Mouse (Mus musculus) cerebellum, adult 11-12 months (tissue): Measurements from ENCODE around the gene Arhgap44.

Source experiments
- DNase-seq: peaks from one replicate; pipeline ENCODE4 v3.0.0; 2022

Gene Arhgap44

GRCm38 (mm10) chr11:65162767-65163120 lies at the start of gene Arhgap44:
Gene Arhgap44 (minus strand): TSS chr11:65162961.
- DNase-seq, result peak; percentile 76

GRCm38 (mm10) chr11:65211701-65212100 lies 48.9 kb upstream of the Arhgap44 start:
- no peak for DNase-seq

GRCm38 (mm10) chr11:65209441-65209840 lies 46.7 kb upstream of the Arhgap44 start:
- no peak for DNase-seq

GRCm38 (mm10) chr11:65205306-65205705 lies 42.5 kb upstream of the Arhgap44 start:
- no peak for DNase-seq

GRCm38 (mm10) chr11:65204651-65205050 lies 41.9 kb upstream of the Arhgap44 start:
- no peak for DNase-seq

GRCm38 (mm10) chr11:65203020-65203419 lies 40.3 kb upstream of the Arhgap44 start:
- DNase-seq, result no peak

GRCm38 (mm10) chr11:65202236-65202635 lies 39.5 kb upstream of the Arhgap44 start:
- no peak for DNase-seq

- DNase-seq, result no peak
Measured at GRCm38 (mm10) chr11:65198026-65198425, 35.3 kb upstream of the Arhgap44 start.

GRCm38 (mm10) chr11:65197280-65197679 lies 34.5 kb upstream of the Arhgap44 start:
- DNase-seq, result peak; percentile 26

- no peak for DNase-seq
Measured at GRCm38 (mm10) chr11:65186974-65187373, 24.2 kb upstream of the Arhgap44 start.

GRCm38 (mm10) chr11:65185114-65185513 lies 22.4 kb upstream of the Arhgap44 start:
- no peak for DNase-seq

GRCm38 (mm10) chr11:65170121-65170750 lies 7.5 kb upstream of the Arhgap44 start:
- no peak for DNase-seq

- DNase-seq, result peak; percentile 79
Measured at GRCm38 (mm10) chr11:65161881-65162766, 637 bp downstream of the Arhgap44 start.

GRCm38 (mm10) chr11:65160991-65161880 lies 1.5 kb downstream of the Arhgap44 start:
- no peak for DNase-seq

GRCm38 (mm10) chr11:65159791-65160190 lies 3.0 kb downstream of the Arhgap44 start, which contains the start of gene 1700086D15Rik:
Gene 1700086D15Rik (minus strand): TSS chr11:65159891.
- no peak for DNase-seq

- no peak for DNase-seq
Measured at GRCm38 (mm10) chr11:65158658-65158990, 4.1 kb downstream of the Arhgap44 start.

- DNase-seq, result no peak
Measured at GRCm38 (mm10) chr11:65157966-65158657, 4.6 kb downstream of the Arhgap44 start.

GRCm38 (mm10) chr11:65153006-65153405 lies 9.8 kb downstream of the Arhgap44 start:
- DNase-seq, result peak; percentile 60

GRCm38 (mm10) chr11:65148441-65148840 lies 14.3 kb downstream of the Arhgap44 start:
- no peak for DNase-seq

- no peak for DNase-seq
Measured at GRCm38 (mm10) chr11:65142838-65143417, 19.8 kb downstream of the Arhgap44 start.

- no peak for DNase-seq
Measured at GRCm38 (mm10) chr11:65139030-65139429, 23.7 kb downstream of the Arhgap44 start.

- no peak for DNase-seq
Measured at GRCm38 (mm10) chr11:65137145-65137652, 25.6 kb downstream of the Arhgap44 start.
